Mouse (Mus musculus) liver, embryonic 14.5 days (tissue): ENCODE results near the gene Cd44.

Experiments
- CTCF ChIP-seq: IDR thresholded peaks from 2 replicates; pipeline ENCODE4 v1.5.1; 2016; ENCODE audit warnings: antibody characterized with exemption, low read depth, control low read depth
- EP300 ChIP-seq: IDR thresholded peaks from 2 replicates; pipeline ENCODE4 v1.6.1; 2016; ENCODE audit warnings: antibody characterized with exemption, low read depth

DNA sequence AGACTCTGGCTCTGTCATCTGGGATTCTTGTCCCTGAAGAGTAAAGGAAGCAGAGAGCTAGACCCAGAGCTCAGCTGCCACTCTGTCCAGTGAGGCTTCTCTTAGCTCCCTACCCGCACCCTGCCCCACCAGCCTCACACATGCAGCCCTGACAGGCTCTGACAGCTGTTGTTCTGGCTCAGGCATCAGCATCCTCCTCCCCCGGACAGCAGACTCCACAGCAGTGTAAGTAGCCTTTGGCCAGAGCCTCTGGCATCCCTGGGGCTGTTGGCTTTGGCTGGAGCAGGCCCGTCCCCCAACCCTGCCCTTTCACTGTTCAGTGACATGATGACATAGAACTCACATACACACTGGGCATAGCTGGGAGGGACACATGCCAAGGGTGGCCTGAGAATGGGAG, 35.4 kb upstream of the Cd44 start:
- TF ChIP-seq EP300 (no peak), CTCF (no peak)
